Mouse (Mus musculus) layer of hippocampus, postnatal 14 days (tissue): ENCODE measurements around the gene Ulk4. TPM values are rescaled to one million over a fixed set of nuclear protein-coding genes. Genes with fewer than 3 reads are reported as not detected.
"Not testable (repeated sequence)": the region's sequence is repeated elsewhere in the genome, so short reads cannot be mapped to it uniquely, and the experiment has no call there.

Experiments
- DNase-seq, 2 experiments: peaks; one replicate each; pipeline ENCODE4 v3.0.0; 2021 to 2022; ENCODE audit warnings: low spot score in 2 of 2, mixed read lengths in 1 of 2
- total RNA-seq, 2 experiments: library from RNA; stranded (reverse); gene quantifications; 2 replicates each; pipeline ENCODE4 v1.2.3; 2021

Gene Ulk4
- total RNA-seq, 2 experiments from 2014 or later: 8.2 to 9.4 TPM

- DNase-seq: not testable (repeated sequence)
These were observed 77.8 kb downstream of the Ulk4 start for GRCm38 (mm10) chr9:121199146-121199685.

- DNase-seq: no peak
These were observed 80.5 kb downstream of the Ulk4 start for GRCm38 (mm10) chr9:121196473-121196872.

- DNase-seq: no peak
These were observed 81.9 kb downstream of the Ulk4 start for GRCm38 (mm10) chr9:121195106-121195505.

GRCm38 (mm10) chr9:121192601-121193370 lies 84.2 kb downstream of the Ulk4 start:
- DNase-seq: no peak

- no peak for DNase-seq
These were observed 89.2 kb downstream of the Ulk4 start for GRCm38 (mm10) chr9:121187811-121188210.

- no peak for DNase-seq
These were observed 91.2 kb downstream of the Ulk4 start for GRCm38 (mm10) chr9:121185796-121186195.

GRCm38 (mm10) chr9:121176350-121176749 lies 100.6 kb downstream of the Ulk4 start:
- no peak for DNase-seq

GRCm38 (mm10) chr9:121175201-121175600 lies 101.8 kb downstream of the Ulk4 start:
- DNase-seq: no peak

GRCm38 (mm10) chr9:121172123-121172522 lies 104.9 kb downstream of the Ulk4 start:
- DNase-seq: no peak

GRCm38 (mm10) chr9:121171609-121172008 lies 105.4 kb downstream of the Ulk4 start:
- no peak for DNase-seq

GRCm38 (mm10) chr9:121164607-121165006 lies 112.4 kb downstream of the Ulk4 start:
- peak; percentile 49 to 72 for DNase-seq

GRCm38 (mm10) chr9:121162789-121163188 lies 114.2 kb downstream of the Ulk4 start:
- no peak for DNase-seq

- DNase-seq: peak in 1 of 2 experiments; percentile 43
These were observed 115.0 kb downstream of the Ulk4 start for GRCm38 (mm10) chr9:121161818-121162565.

GRCm38 (mm10) chr9:121156253-121156831 lies 120.7 kb downstream of the Ulk4 start:
- DNase-seq: no peak

- no peak for DNase-seq
These were observed 123.7 kb downstream of the Ulk4 start for GRCm38 (mm10) chr9:121153276-121153675.

- DNase-seq: no peak
These were observed 128.4 kb downstream of the Ulk4 start for GRCm38 (mm10) chr9:121148602-121149001.

- no peak for DNase-seq
These were observed 133.8 kb downstream of the Ulk4 start for GRCm38 (mm10) chr9:121143208-121143607.

- no peak for DNase-seq
These were observed 144.4 kb downstream of the Ulk4 start for GRCm38 (mm10) chr9:121132549-121132948.

- no peak for DNase-seq
These were observed 147.5 kb downstream of the Ulk4 start for GRCm38 (mm10) chr9:121129533-121129932.

- DNase-seq: no peak
These were observed 148.1 kb downstream of the Ulk4 start for GRCm38 (mm10) chr9:121128934-121129333.

GRCm38 (mm10) chr9:121127025-121127424 lies 150.0 kb downstream of the Ulk4 start:
- no peak for DNase-seq

GRCm38 (mm10) chr9:121124705-121125104 lies 152.3 kb downstream of the Ulk4 start:
- no peak for DNase-seq
